Mouse (Mus musculus): ENCODE data around the gene Oard1. TPM values are rescaled to one million over a fixed set of nuclear protein-coding genes. Genes with fewer than 3 reads are reported as not detected.

Gene Oard1
- 10 to 100 TPM; 10.0 to 10.4 TPM for total RNA-seq (2021)
- long read RNA-seq, experiment 1, partial matches to known transcripts = 1 of 7 reads
- long read RNA-seq, experiment 1, other reads (novel, unspliced or antisense) = 5 of 7 reads
- long read RNA-seq, experiment 2, partial matches to known transcripts = 0 of 7 reads
- long read RNA-seq, experiment 2, other reads (novel, unspliced or antisense) = 2 of 7 reads

- peak within 1 kb of the TSS; percentile 82 for H3K4me3 ChIP-seq
- DNase-seq (ENCODE audit: extremely low spot score in 1 of 2, low spot score in 2 of 2) = peak; percentile 100
- no peak for TF ChIP-seq CTCF (IDR thresholded peaks at IDR 0.05)
- intact Hi-C loops (cut with DNase I) = loop anchor here (2.0 to 10.0 kb wide), 4 partner anchors 73 to 1485 kb away; no protein-coding TSS in a partner anchor
- peak within 1 kb of the TSS; percentile 99 for H3K27ac ChIP-seq
These were observed at the start of gene Oard1, which contains the start of gene Nfya for GRCm38 (mm10) chr17:48409380-48410298. Gene Oard1, plus strand, starts transcription at chr17:48410014. Gene Nfya, minus strand, starts transcription at chr17:48409906.

DNA sequence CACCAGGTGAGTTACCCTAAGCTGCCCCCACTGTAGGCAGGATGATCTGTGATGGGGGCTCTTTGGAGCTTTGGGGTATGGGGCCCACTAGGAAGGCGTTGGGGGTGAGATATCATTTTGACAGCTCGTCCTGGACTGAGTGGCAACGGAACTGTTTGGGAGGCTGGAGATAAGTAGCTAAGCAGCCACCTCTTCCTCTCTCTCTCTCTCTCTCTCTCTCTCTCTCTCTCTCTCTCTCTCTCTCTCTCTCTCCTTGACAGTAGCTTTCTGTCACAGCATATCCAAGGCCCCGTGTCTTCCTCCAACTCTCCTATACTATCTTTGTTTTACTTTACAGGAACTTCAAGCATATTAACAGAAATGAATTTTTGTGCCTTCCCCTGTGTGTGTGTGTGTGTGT lies 49.4 kb upstream of the Oard1 start:
- Histone ChIP-seq H3K4me3 (no peak overlapping the region), H3K27ac (no peak overlapping the region)
- intact Hi-C loops (cut with DNase I) = no loop called here
- no peak for TF ChIP-seq CTCF (IDR thresholded peaks at IDR 0.05)
- no peak for DNase-seq (ENCODE audit: extremely low spot score in 1 of 2, low spot score in 2 of 2)

DNA sequence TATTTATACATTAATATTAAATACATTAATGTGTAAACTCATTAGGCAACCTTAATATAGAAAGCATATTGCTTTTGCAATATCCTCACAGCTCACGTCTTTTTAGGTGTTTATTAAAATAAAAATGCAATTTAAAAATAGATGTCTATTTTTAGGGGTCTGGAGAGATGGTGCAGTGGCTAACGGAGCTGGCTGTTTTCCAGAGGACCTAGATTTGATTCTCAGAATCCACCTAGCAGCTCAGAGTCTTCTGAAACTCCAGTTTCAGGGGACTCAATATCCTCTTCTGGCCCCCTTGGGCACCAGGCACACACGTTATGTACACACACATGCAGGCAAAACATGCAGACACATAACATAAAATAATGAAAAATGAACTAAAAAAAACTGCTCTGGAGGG lies 47.5 kb upstream of the Oard1 start:
- no peak for DNase-seq (ENCODE audit: extremely low spot score in 1 of 2, low spot score in 2 of 2)
- Histone ChIP-seq H3K4me3 (no peak overlapping the region), H3K27ac (no peak overlapping the region)
- intact Hi-C loops (cut with DNase I) = no loop called here
- no peak for TF ChIP-seq CTCF (IDR thresholded peaks at IDR 0.05)

- Histone ChIP-seq H3K4me3 (no peak overlapping the region), H3K27ac (no peak overlapping the region)
- no peak for TF ChIP-seq CTCF (IDR thresholded peaks at IDR 0.05)
- intact Hi-C loops (cut with DNase I) = no loop called here
- DNase-seq (ENCODE audit: extremely low spot score in 1 of 2, low spot score in 2 of 2) = peak; percentile 36 to 37
These were observed 46.8 kb upstream of the Oard1 start for GRCm38 (mm10) chr17:48362966-48363365.

DNA sequence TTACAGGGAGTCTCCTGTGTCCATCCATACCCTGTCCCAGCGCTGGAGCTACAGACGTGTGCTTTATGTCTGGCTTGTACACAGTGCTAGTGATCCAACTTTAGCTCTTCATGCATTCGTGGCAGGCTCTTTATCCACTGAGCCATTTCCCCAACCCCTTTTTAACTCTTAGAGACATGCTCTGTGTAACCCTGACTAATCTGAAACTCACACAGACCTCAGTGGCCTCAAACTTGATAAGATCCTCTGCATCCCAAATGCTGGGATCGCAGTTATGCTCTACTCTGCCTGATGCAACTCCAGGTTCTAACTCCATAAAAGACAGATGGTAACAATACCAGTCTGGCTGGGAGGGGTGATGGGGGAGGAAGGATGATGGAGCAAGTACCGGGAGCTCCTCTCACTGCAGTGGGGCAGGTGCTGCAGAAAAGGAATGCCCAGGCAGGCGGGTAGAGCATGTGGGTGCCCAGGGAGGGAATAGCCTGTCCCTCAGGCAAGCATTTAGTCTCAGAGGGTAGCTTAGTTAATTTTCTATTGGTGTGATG lies 46.3 kb upstream of the Oard1 start:
- intact Hi-C loops (cut with DNase I) = no loop called here
- no peak for DNase-seq (ENCODE audit: extremely low spot score in 1 of 2, low spot score in 2 of 2)

GRCm38 (mm10) chr17:48365511-48366155 lies 44.2 kb upstream of the Oard1 start:
- TF ChIP-seq CTCF (IDR thresholded peaks at IDR 0.05) = no peak
- H3K4me3 ChIP-seq = no peak overlapping the region
- DNase-seq (ENCODE audit: extremely low spot score in 1 of 2, low spot score in 2 of 2) = no peak
- intact Hi-C loops (cut with DNase I) = no loop called here
- H3K27ac ChIP-seq = no peak overlapping the region

More for the DNA sequence above, 46.3 kb upstream of the Oard1 start:
- no peak for TF ChIP-seq CTCF (IDR thresholded peaks at IDR 0.05)
- Histone ChIP-seq H3K4me3 (no peak overlapping the region), H3K27ac (no peak overlapping the region)

- H3K27ac ChIP-seq = no peak overlapping the region
- no peak for TF ChIP-seq CTCF (IDR thresholded peaks at IDR 0.05)
- DNase-seq (ENCODE audit: extremely low spot score in 1 of 2, low spot score in 2 of 2) = no peak
These were observed 43.0 kb upstream of the Oard1 start for GRCm38 (mm10) chr17:48366806-48367205.

DNA sequence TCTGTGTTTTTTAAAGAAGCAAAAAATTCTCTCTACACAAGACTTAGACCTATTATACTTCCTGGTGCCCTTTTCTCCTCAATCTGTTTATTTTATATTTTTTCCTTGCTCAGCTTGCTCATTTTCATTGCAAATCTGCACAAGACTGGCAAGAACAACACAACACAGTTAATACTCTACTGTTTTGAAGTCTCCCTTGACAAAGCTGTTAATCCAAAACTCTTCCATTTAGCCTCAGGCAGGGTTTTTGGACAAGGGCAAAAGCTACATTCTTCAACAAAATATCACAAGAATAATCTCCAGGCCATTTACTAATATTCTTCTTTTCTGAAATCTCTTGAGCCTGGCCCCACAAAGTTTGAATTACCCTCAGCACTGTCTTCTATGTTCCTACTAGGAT lies 38.2 kb upstream of the Oard1 start:
- TF ChIP-seq CTCF (IDR thresholded peaks at IDR 0.05) = no peak
- no peak for DNase-seq (ENCODE audit: extremely low spot score in 1 of 2, low spot score in 2 of 2)
- intact Hi-C loops (cut with DNase I) = loop anchor here (2.0 kb wide), 1 partner anchor 35 kb away; no protein-coding TSS in a partner anchor
- Histone ChIP-seq H3K27ac (no peak overlapping the region), H3K4me3 (no peak overlapping the region)

More at GRCm38 (mm10) chr17:48366806-48367205, 43.0 kb upstream of the Oard1 start:
- intact Hi-C loops (cut with DNase I) = no loop called here
- H3K4me3 ChIP-seq = no peak overlapping the region

DNA sequence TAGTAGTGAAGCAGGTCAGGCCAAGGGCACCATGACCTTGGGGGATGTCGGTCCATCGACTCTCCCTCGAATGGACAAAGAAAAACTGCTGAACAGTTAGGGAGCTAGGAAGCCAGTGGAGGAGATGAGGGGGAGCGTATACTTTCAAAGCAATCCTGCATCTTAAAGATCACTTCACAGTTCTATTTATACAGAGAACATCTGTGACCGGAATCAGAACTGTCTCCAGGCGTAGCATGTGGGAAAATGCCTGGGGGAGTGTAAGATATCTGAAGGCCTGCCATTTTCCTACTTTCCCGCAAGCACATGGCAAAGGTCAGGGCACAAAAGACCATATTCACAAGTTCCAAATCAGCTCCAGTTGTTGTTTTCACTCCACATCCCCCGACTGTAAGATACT lies 36.8 kb upstream of the Oard1 start:
- no peak for TF ChIP-seq CTCF (IDR thresholded peaks at IDR 0.05)
- intact Hi-C loops (cut with DNase I) = loop anchor here (2.0 kb wide), 1 partner anchor 34 kb away; no protein-coding TSS in a partner anchor
- H3K4me3 ChIP-seq = no peak overlapping the region
- DNase-seq (ENCODE audit: extremely low spot score in 1 of 2, low spot score in 2 of 2) = peak; percentile 26 to 30
- peak overlapping the region; percentile 63 for H3K27ac ChIP-seq

- no peak for DNase-seq (ENCODE audit: extremely low spot score in 1 of 2, low spot score in 2 of 2)
- TF ChIP-seq CTCF (IDR thresholded peaks at IDR 0.05) = no peak
- intact Hi-C loops (cut with DNase I) = loop anchor here (1.0 kb wide), 1 partner anchor 50 kb away; no protein-coding TSS in a partner anchor
- Histone ChIP-seq H3K4me3 (no peak overlapping the region), H3K27ac (peak overlapping the region; percentile 72; the same call in 1 of the 2 replicates)
These were observed 33.7 kb upstream of the Oard1 start for GRCm38 (mm10) chr17:48376102-48376501.

- DNase-seq (ENCODE audit: extremely low spot score in 1 of 2, low spot score in 2 of 2) = no peak
- TF ChIP-seq CTCF (IDR thresholded peaks at IDR 0.05) = no peak
- intact Hi-C loops (cut with DNase I) = no loop called here
- Histone ChIP-seq H3K27ac (no peak overlapping the region), H3K4me3 (no peak overlapping the region)
These were observed 30.8 kb upstream of the Oard1 start for GRCm38 (mm10) chr17:48379050-48379449.

Data from left cerebral cortex, adult 2 months (tissue).